In the genomic region with DNA sequence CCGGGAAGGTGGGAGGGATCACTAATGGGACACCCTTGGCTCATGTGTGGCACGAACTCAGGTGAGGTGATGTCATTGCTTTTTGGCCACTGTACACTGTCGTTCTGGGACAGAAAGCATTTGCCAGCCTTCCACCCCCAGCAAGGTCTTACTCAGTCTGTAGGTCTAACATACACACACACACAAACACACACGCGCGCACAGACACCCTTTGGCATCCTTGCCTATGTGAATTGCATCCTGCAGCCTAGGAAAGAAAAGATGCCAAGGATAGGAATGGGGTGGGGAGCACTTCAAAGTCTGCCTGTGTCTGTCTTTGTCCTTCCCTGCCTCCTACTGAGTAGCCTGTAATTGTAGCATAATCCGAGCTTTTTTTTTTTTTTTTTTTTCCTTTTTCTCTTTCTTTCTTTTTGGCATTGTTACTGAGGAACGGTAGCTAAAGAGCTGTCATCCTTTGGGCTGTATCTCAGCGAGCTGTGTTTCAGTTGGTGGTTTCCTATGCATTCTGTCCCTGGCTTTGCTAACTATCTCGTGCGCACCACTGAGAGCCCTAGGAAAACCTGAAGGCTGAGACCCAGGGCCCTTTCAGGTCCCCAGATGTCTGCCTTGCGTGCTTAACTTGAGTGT, we compare ENCODE assay signal across 9 mouse cellular contexts. TPM values are rescaled to one million over a fixed set of nuclear protein-coding genes. Genes with fewer than 3 reads are reported as not detected.
DNase-seq lines count a peak whose midpoint lies in the region; ATAC-seq and TF ChIP-seq lines count a peak whose summit lies in the region.
"Had no signal": no experiment of that assay in that cellular context is flagged by ENCODE, and none has a peak within 500 bp of the region (broad histone marks: within the 10 kb centered on the region; RNA-seq: fewer than 3 reads in every experiment).

No protein-coding gene starts in this region.

- H3K9me3 ChIP-seq in lung, embryonic 14.5 days (ENCODE audit: low read depth, low read length), result no peaks in the 10 kb centered on the region
- H3K9me3 ChIP-seq in lung, postnatal 0 days (ENCODE audit: low read length), result no peaks in the 10 kb centered on the region
- H3K9me3 ChIP-seq in embryonic facial prominence, embryonic 13.5 days, result no peaks in the 10 kb centered on the region
- no peaks in the 10 kb centered on the region for H3K9me3 ChIP-seq in hindbrain, postnatal 0 days (ENCODE audit: low read length)
- no peaks in the 10 kb centered on the region for H3K9me3 ChIP-seq in stomach, embryonic 14.5 days (ENCODE audit: control insufficient read depth, low read depth, low read length)

- peak overlapping the region; percentile 38; the same call in 1 of the 2 replicates for H3K9ac ChIP-seq in lung, embryonic 14.5 days
- no peak overlapping the region for H3K9ac ChIP-seq in lung, postnatal 0 days (replicated peaks; ENCODE audit: low read depth)
- H3K9ac ChIP-seq in embryonic facial prominence, embryonic 13.5 days, result peak overlapping the region; percentile 36; the same call in 1 of the 2 replicates
- H3K9ac ChIP-seq in hindbrain, postnatal 0 days (replicated peaks; ENCODE audit: low read length), result peak overlapping the region; percentile 46
- H3K9ac ChIP-seq in stomach, embryonic 14.5 days (replicated peaks; ENCODE audit: low read depth, low read length), result no peak overlapping the region

- no peak for DNase-seq in lung, embryonic 14.5 days
- DNase-seq in lung, postnatal 0 days (ENCODE audit: low spot score), result no peak
- no peak for DNase-seq in hindbrain, postnatal 0 days (ENCODE audit: low spot score)
- DNase-seq in frontal cortex, postnatal 10 days (ENCODE audit: low spot score in 2 of 2), result no peak
- DNase-seq: thymus, postnatal 36 days had no signal

- peak overlapping the region; percentile 18; the same call in 1 of the 2 replicates for H3K4me2 ChIP-seq in lung, embryonic 14.5 days
- no peak overlapping the region for H3K4me2 ChIP-seq in lung, postnatal 0 days (replicated peaks; ENCODE audit: low read depth, low read length)
- peak overlapping the region; percentile 82 for H3K4me2 ChIP-seq in embryonic facial prominence, embryonic 13.5 days
- H3K4me2 ChIP-seq in hindbrain, postnatal 0 days (ENCODE audit: low read depth, low read length), result peak overlapping the region; percentile 91
- peak overlapping the region; percentile 17; the same call in 1 of the 2 replicates for H3K4me2 ChIP-seq in stomach, embryonic 14.5 days (replicated peaks; ENCODE audit: low read depth, low read length)

- H3K4me1 ChIP-seq in lung, embryonic 14.5 days (ENCODE audit: insufficient read depth), result peaks cover 49% of the 10 kb centered on the region
- peaks cover 40% of the 10 kb centered on the region for H3K4me1 ChIP-seq in lung, postnatal 0 days (ENCODE audit: insufficient read depth, low read depth, low read length)
- H3K4me1 ChIP-seq in embryonic facial prominence, embryonic 13.5 days, result peaks cover 69% of the 10 kb centered on the region
- peaks cover 70% of the 10 kb centered on the region for H3K4me1 ChIP-seq in hindbrain, postnatal 0 days (ENCODE audit: insufficient read depth, low read length)
- peaks cover 71% of the 10 kb centered on the region for H3K4me1 ChIP-seq in stomach, embryonic 14.5 days (ENCODE audit: control insufficient read depth, insufficient read depth, low read length)

- H3K27ac ChIP-seq in lung, embryonic 14.5 days (ENCODE audit: low read depth), result peak overlapping the region; percentile 75; the same call in 1 of the 2 replicates
- no peak overlapping the region for H3K27ac ChIP-seq in lung, postnatal 0 days (ENCODE audit: low read length)
- peak overlapping the region; percentile 73 for H3K27ac ChIP-seq in embryonic facial prominence, embryonic 13.5 days
- H3K27ac ChIP-seq in hindbrain, postnatal 0 days, result peak overlapping the region; percentile 86
- H3K27ac ChIP-seq in stomach, embryonic 14.5 days (ENCODE audit: low read length), result peak overlapping the region; percentile 83

- no peak for TF ChIP-seq CTCF in lung, embryonic 14.5 days (IDR thresholded peaks at IDR 0.05; ENCODE audit: low read depth)
- no peak for TF ChIP-seq CTCF in lung, postnatal 0 days (IDR thresholded peaks at IDR 0.05)
- TF ChIP-seq CTCF in hindbrain, postnatal 0 days (IDR thresholded peaks at IDR 0.05; ENCODE audit: low read depth), result no peak

- no peak overlapping the region for H3K4me3 ChIP-seq in lung, embryonic 14.5 days (ENCODE audit: low read depth, low read length)
- H3K4me3 ChIP-seq in lung, postnatal 0 days (ENCODE audit: low read depth, low read length), result no peak overlapping the region
- H3K4me3 ChIP-seq in embryonic facial prominence, embryonic 13.5 days, result no peak overlapping the region
- no peak overlapping the region for H3K4me3 ChIP-seq in hindbrain, postnatal 0 days (ENCODE audit: low read length)
- H3K4me3 ChIP-seq in stomach, embryonic 14.5 days (ENCODE audit: low read depth, low read length), result no peak overlapping the region

- H3K36me3 ChIP-seq in lung, embryonic 14.5 days (ENCODE audit: insufficient read depth), result peaks cover 12% of the 10 kb centered on the region
- H3K36me3 ChIP-seq in lung, postnatal 0 days (ENCODE audit: insufficient read depth, low read length), result 0 out of 2 replicates have a peak, but pooled peaks cover 8% of the 10 kb centered on the region
- peaks cover 12% of the 10 kb centered on the region for H3K36me3 ChIP-seq in embryonic facial prominence, embryonic 13.5 days
- peaks cover 8% of the 10 kb centered on the region; the same call in 1 of the 2 replicates for H3K36me3 ChIP-seq in hindbrain, postnatal 0 days (ENCODE audit: insufficient read depth, low read length)
- peaks cover 10% of the 10 kb centered on the region; the same call in 1 of the 2 replicates for H3K36me3 ChIP-seq in stomach, embryonic 14.5 days (ENCODE audit: control insufficient read depth, insufficient read depth, low read length)

- no peaks in the 10 kb centered on the region for H3K27me3 ChIP-seq in lung, embryonic 14.5 days (ENCODE audit: insufficient read depth, low read length)
- H3K27me3 ChIP-seq in lung, postnatal 0 days (replicated peaks; ENCODE audit: insufficient read depth, low read length), result no peaks in the 10 kb centered on the region
- no peaks in the 10 kb centered on the region for H3K27me3 ChIP-seq in embryonic facial prominence, embryonic 13.5 days
- no peaks in the 10 kb centered on the region for H3K27me3 ChIP-seq in hindbrain, postnatal 0 days (ENCODE audit: insufficient read depth, low read length)
- H3K27me3 ChIP-seq in stomach, embryonic 14.5 days (ENCODE audit: control insufficient read depth, insufficient read depth, low read length), result no peaks in the 10 kb centered on the region

- ATAC-seq in lung, embryonic 14.5 days (ENCODE audit: insufficient read depth), result no peak
- ATAC-seq in lung, postnatal 0 days, result no peak
- ATAC-seq in embryonic facial prominence, embryonic 13.5 days (ENCODE audit: insufficient number of reproducible peaks, insufficient read depth, low FRiP score, low TSS enrichment, low read depth), result no peak
- no peak for ATAC-seq in hindbrain, postnatal 0 days
- ATAC-seq in stomach, embryonic 14.5 days (ENCODE audit: insufficient number of reproducible peaks, insufficient read depth, low FRiP score, low read depth), result no peak
- no peak for ATAC-seq in erythroid progenitor cell, adult 5-6 weeks (replicated peaks; ENCODE audit: low FRiP score, poor library complexity, severe bottlenecking)

- WGBS in lung, embryonic 14.5 days, result 50% methylated on average over 12 of the region's 12 CpGs
- WGBS in lung, postnatal 0 days, result 51% methylated on average over 12 of the region's 12 CpGs
- WGBS in embryonic facial prominence, embryonic 13.5 days, result 35% methylated on average over 12 of the region's 12 CpGs
- WGBS in hindbrain, postnatal 0 days, result 10% methylated on average over 12 of the region's 12 CpGs
- WGBS in stomach, embryonic 14.5 days, result 50% methylated on average over 12 of the region's 12 CpGs

- TF ChIP-seq EP300 in lung, postnatal 0 days (IDR thresholded peaks at IDR 0.05), result no peak

RNA-seq across cellular contexts. Expression of a gene that starts 4.8 kb away (rescaled TPM):
- polyA plus RNA-seq in lung, embryonic 14.5 days (2014; fragmentation: Nextera tagmentation; extraction: Ambion mirVana), result 99.5 and 107 TPM in 2 replicates
- polyA plus RNA-seq in lung, postnatal 0 days (2015; fragmentation: Nextera tagmentation; extraction: Ambion mirVana), result 221 and 244 TPM in 2 replicates
- 282 and 288 TPM in 2 replicates for polyA plus RNA-seq in embryonic facial prominence, embryonic 13.5 days (2015; fragmentation: Nextera tagmentation; extraction: Ambion mirVana)
- 329 and 336 TPM in 2 replicates for total RNA-seq in hindbrain, postnatal 0 days (2014; rRNA removed)
- polyA plus RNA-seq in hindbrain, postnatal 0 days (2015; fragmentation: Nextera tagmentation; extraction: Ambion mirVana), result 244 and 253 TPM in 2 replicates
- 137 and 147 TPM in 2 replicates for polyA plus RNA-seq in stomach, embryonic 14.5 days (2014; fragmentation: Nextera tagmentation; extraction: Ambion mirVana)
- 3.4 and 9.4 TPM in 2 replicates for total RNA-seq in erythroid progenitor cell, adult 5-6 weeks (2015; ENCODE audit: low replicate concordance)
- 6.3 and 12.1 TPM in 2 replicates for total RNA-seq in erythroid progenitor cell, adult 5-6 weeks (2017; ENCODE audit: low replicate concordance)

RNA-seq across cellular contexts. Expression of a gene that starts 29.4 kb away (rescaled TPM):
- not detected in 2 replicates for polyA plus RNA-seq in lung, embryonic 14.5 days (2014; fragmentation: Nextera tagmentation; extraction: Ambion mirVana)
- polyA plus RNA-seq in lung, postnatal 0 days (2015; fragmentation: Nextera tagmentation; extraction: Ambion mirVana), result 0.11 and 0.30 TPM in 2 replicates
- polyA plus RNA-seq in embryonic facial prominence, embryonic 13.5 days (2015; fragmentation: Nextera tagmentation; extraction: Ambion mirVana), result 0.39 and 0.50 TPM in 2 replicates
- 11.8 and 18.8 TPM in 2 replicates for total RNA-seq in hindbrain, postnatal 0 days (2014; rRNA removed)
- 12.3 and 13.9 TPM in 2 replicates for polyA plus RNA-seq in hindbrain, postnatal 0 days (2015; fragmentation: Nextera tagmentation; extraction: Ambion mirVana)
- 0.13 and 0.49 TPM in 2 replicates for polyA plus RNA-seq in stomach, embryonic 14.5 days (2014; fragmentation: Nextera tagmentation; extraction: Ambion mirVana)
- total RNA-seq in erythroid progenitor cell, adult 5-6 weeks (2015; ENCODE audit: low replicate concordance), result not detected in 2 replicates
- total RNA-seq in erythroid progenitor cell, adult 5-6 weeks (2017; ENCODE audit: low replicate concordance), result not detected in 2 replicates
- total RNA-seq: common myeloid progenitor, adult 5-6 weeks had no signal

Comparison
In these comparisons a context has a peak if more than half of its experiments do, and no peak if none do; other contexts are left out.
1. H3K9ac ChIP-seq: peak in lung, embryonic 14.5 days (single experiment), embryonic facial prominence, embryonic 13.5 days (single experiment) and hindbrain, postnatal 0 days (single experiment); none in lung, postnatal 0 days (single experiment) and stomach, embryonic 14.5 days (single experiment).